Mouse (Mus musculus) layer of hippocampus, adult 18-20 months (tissue): ENCODE data around the gene Igf1r. TPM values are rescaled to one million over a fixed set of nuclear protein-coding genes. Genes with fewer than 3 reads are reported as not detected.
A peak's percentile ranks its signal among the peaks of the same experiment; 100 is the strongest.

Experiments
- DNase-seq, 2 experiments: peaks; one replicate each; pipeline ENCODE4 v3.0.0; 2022; ENCODE audit warnings: low spot score in 2 of 2
- total RNA-seq, 2 experiments: library from RNA; stranded (reverse); gene quantifications; 2 replicates each; pipeline ENCODE4 v1.2.3; 2021

The Igf1r gene
- total RNA-seq, 2 experiments from 2014 or later: 41.5 to 43.0 TPM

DNA sequence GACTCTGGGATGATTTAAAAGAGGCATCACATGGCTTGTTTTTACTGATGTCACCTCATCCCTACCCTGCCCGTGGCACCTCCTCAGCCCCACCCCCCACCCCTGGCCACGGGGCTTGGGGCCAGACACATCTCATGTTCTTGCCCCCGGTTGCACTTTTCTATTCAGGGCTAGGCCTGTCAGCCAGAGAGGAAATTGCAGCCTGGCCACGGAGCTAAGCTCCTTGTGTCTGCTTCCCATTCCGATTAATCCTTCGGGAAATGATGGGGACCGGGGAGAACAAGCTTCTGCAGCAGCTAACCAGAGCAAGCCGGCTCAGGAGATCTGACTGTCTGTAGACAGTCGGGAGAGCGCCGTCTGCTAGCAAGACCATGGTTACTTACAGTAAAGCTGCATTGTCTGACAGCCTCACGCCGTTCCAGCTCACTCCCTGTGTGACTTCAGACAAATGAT lies 270.8 kb downstream of the Igf1r start:
- no peak for DNase-seq

DNA sequence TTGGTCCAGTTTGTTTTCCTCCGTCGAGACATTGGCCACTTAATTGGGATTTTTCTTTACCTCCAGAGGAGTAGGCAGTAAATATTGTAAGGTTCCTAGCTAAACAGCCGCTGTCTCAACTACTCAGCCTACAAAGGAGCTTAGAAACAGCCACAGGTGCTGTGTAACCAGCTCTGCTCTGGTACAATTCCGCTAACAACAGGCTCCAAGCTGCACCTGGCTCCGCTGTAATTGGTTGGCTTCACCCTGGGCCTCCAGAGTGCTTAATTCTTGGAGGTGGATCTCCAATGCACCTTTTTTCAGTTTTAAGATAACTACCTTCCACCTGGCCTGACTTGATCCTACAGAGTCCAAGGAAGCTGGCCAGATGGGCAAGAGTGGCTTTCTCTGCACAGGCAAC lies 271.4 kb downstream of the Igf1r start:
- DNase-seq: no peak

GRCm38 (mm10) chr7:68225427-68226054 lies 272.9 kb downstream of the Igf1r start:
- DNase-seq: no peak

DNA sequence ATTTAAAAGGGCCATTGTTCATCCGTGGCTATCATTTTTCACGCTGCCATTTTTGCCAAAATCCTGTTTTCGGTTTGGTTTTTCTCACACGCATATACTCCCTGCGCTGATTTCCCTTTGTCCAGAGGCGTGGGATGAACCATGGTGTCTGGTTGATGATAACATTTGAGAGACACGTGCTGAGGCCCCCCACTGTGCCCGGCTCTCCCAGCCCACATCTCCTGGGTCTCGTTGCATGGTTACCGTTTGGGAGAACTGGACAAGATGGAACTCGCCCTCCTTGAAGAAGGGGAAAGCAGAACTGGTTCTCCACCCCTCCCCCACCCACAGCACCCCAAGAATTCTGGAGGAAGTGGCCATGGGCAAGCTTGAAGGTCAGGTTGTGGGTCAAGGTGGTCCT lies 274.4 kb downstream of the Igf1r start:
- no peak for DNase-seq

- no peak for DNase-seq
These were observed 275.0 kb downstream of the Igf1r start for GRCm38 (mm10) chr7:68227621-68228020.

GRCm38 (mm10) chr7:68228491-68228890 lies 275.9 kb downstream of the Igf1r start:
- no peak for DNase-seq

- peak in 1 of 2 experiments; percentile 41 for DNase-seq
These were observed 278.2 kb downstream of the Igf1r start for GRCm38 (mm10) chr7:68230831-68231230.

GRCm38 (mm10) chr7:68232521-68232920 lies 279.9 kb downstream of the Igf1r start:
- no peak for DNase-seq

DNA sequence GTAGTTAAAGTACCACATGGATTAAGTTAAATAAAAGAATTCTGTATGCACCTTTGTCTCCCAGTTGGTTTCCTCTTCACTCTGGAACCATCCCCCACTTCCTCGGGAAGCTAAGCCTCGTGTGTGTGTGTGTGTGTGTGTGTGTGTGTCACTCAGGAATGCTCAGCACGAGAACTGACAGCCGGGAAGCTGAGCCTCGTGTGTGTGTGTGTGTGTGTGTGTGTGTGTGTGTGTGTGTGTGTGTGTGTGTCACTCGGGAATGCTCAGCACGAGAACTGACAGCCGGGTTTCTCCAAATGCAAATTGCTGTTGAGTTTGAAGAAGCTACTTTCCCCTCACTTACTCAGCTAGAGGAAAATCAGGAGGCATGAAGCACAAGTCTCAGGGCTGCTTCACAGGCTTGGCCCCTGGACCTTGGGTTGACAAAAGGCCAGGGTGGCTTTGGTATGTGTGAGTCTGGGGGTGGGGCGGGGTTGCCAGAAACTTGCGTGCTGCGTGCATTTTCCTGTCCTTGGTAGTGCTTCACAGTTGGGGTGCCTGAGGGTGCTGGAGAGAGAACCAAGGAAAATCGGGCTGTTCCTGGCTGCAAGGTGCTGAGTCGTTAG lies 281.1 kb downstream of the Igf1r start:
- peak in 1 of 2 experiments; percentile 16 for DNase-seq

DNA sequence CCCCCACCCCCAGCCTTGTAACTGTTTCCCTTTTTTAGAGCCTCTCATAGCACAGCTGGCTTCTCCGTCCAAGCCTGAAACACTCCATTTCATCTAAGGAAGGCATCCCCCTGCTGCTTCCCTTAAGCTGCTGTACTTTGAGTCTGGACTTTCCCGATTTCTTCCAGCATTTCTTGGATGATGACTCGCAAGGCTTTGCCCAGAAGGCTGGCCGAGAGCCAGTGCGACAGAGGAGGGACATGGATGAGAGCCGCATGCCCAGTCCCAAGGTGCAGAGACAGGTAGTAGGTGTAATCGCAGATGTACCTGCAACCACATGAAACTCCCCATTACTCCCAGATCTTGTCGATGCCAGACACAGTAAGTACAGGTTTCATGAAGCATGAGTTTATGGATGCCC lies 284.2 kb downstream of the Igf1r start:
- no peak for DNase-seq

DNA sequence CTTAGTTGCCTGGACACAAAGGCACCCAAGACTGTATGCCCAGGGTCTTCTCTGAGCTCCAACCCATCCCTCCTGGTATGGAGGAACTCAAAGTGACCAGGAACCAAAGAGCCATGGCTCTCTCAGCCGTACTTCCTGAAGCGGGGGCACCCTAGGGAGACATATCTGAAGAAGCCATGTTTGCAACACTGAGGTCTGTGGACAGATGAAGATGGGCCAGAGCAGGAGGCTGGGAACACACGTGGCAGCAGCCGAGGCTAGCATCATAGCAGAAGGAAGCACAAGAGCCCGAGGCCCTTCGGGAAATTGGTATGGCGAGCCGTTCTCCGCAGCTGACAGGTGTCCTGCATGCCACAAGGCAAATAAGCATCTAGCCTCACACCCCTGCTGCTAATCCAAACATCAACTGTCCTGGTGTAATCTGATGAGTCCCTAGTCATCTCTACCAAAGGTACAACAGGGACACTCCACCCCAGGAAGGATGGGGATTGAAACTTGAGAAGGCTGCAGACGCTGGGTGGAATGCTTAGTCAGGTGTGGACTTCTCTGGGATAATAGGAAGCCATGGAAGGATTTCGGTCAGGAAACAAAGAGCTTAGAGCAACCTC lies 286.7 kb downstream of the Igf1r start:
- DNase-seq: no peak

GRCm38 (mm10) chr7:68241205-68241604 lies 288.6 kb downstream of the Igf1r start:
- DNase-seq: no peak

GRCm38 (mm10) chr7:68245681-68246080 lies 293.1 kb downstream of the Igf1r start:
- DNase-seq: no peak

- DNase-seq: no peak
These were observed 293.6 kb downstream of the Igf1r start for GRCm38 (mm10) chr7:68246249-68246648.

GRCm38 (mm10) chr7:68250411-68250810 lies 297.8 kb downstream of the Igf1r start:
- no peak for DNase-seq

GRCm38 (mm10) chr7:68250902-68251301 lies 298.3 kb downstream of the Igf1r start:
- DNase-seq: no peak

DNA sequence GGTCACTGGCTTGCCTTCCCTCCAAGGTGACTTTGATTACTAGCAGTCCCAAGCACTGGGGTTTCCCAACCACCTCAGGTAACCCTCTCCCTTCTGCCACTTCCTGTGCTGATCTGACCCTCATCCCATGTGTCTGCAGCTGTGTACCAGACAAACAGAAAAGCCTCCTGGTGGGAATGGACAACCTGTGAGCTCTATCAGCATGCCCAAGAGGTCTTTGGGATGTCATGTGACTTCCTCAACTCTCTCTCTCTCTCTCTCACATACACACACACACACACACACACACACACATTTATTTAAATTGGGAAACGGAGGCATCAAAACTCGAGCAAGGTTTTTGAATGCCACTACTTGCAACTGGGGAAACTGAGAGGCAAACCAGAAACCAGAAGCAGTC lies 305.1 kb downstream of the Igf1r start:
- no peak for DNase-seq

- no peak for DNase-seq
These were observed 305.9 kb downstream of the Igf1r start for GRCm38 (mm10) chr7:68258326-68259150.

GRCm38 (mm10) chr7:68259523-68260081 lies 307.0 kb downstream of the Igf1r start:
- DNase-seq: no peak

DNA sequence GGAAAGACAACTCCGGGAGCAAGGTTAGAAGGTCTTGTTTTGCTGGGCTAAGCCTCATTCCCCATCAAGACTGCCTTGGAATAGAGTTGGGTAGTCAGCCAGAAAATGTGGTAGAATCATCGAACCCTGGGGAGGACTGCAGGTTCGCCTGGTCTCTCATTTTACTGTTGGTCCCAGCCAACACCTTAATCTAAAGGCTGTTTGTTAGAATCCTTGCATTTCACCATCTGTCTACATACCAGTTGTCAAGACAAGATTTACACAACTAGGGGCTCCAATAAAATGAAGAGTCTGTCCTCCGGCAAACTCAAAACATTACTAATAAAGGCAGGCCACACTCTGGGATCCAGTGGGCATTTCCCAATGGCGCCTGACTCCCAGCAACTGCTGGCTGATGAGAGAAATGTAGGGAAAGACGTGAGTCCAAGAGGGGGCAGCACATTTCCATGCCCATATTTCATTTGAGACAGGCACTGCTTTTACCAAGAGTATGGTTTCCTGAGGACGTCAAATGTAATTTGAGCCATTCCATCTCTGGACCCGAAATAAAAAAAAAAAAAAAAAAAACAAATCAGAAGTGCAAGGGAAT lies 310.1 kb downstream of the Igf1r start:
- no peak for DNase-seq
